26 mouse cellular contexts compared by ENCODE assay signal in the genomic region with DNA sequence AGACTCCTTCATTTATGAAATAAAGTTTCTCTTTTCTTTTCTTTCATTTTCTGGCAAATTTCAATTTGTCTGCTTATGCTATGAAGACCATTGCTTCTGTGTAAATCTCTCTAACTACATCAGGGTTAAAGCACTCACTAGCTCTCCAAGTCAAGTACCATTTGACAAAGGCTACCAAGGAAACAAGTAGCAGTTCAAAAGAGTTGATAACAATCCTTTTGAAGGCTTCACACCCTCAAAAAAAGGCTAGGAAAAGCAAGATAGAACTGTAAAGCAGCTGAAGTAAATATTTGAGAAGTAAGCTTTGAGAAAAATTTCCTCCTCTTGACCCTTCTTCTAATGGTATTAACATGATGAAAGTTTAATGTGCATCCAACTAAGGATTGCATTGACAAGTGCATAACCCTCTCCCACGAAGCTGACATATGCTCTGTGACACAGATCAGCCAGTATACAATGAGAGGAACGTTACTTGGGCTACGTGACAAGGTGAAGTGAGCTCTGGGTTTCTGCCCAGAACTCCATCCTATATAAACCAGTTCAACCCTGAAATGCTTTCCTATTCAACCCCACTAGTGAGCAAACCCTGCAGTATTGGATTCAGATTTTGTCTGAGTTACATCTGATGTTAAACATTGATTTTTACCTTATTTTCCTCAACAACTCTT.
DNase-seq lines count a peak whose midpoint lies in the region; ATAC-seq and TF ChIP-seq lines count a peak whose summit lies in the region.
"Had no signal": no experiment of that assay in that cellular context is flagged by ENCODE, and none has a peak within 500 bp of the region (broad histone marks: within the 10 kb centered on the region; RNA-seq: fewer than 3 reads in every experiment).

No protein-coding gene starts in this region.

- no peak for TF ChIP-seq CTCF in lung, adult 2 months (IDR thresholded peaks at IDR 0.05; ENCODE audit: insufficient read depth, low read length)
- TF ChIP-seq CTCF in brain, embryonic 14.5 days (IDR thresholded peaks at IDR 0.05; ENCODE audit: borderline replicate concordance, extremely low read depth, insufficient read depth, insufficient read length) = no peak

- H3K9ac ChIP-seq in forebrain, embryonic 14.5 days (ENCODE audit: low read length) = no peak overlapping the region
- H3K9ac ChIP-seq in forebrain, embryonic 12.5 days = no peak overlapping the region
- no peak overlapping the region for H3K9ac ChIP-seq in lung, embryonic 16.5 days (ENCODE audit: low read length)
- no peak overlapping the region for H3K9ac ChIP-seq in stomach, embryonic 15.5 days
- H3K9ac ChIP-seq: hindbrain, embryonic 15.5 days; liver, embryonic 12.5 days; liver, postnatal 0 days; midbrain, embryonic 12.5 days had no signal

- WGBS in forebrain, embryonic 14.5 days = 31% methylated on average over 3 of the region's 3 CpGs
- 54% methylated on average over 3 of the region's 3 CpGs for WGBS in forebrain, embryonic 12.5 days
- WGBS in lung, embryonic 16.5 days = 15% methylated on average over 3 of the region's 3 CpGs
- WGBS in lung, adult 2 months = 35% methylated on average over 3 of the region's 3 CpGs
- WGBS in stomach, embryonic 15.5 days = 23% methylated on average over 3 of the region's 3 CpGs

- H3K4me3 ChIP-seq in forebrain, embryonic 14.5 days (ENCODE audit: low read depth, low read length) = no peak overlapping the region
- no peak overlapping the region for H3K4me3 ChIP-seq in forebrain, embryonic 12.5 days (replicated peaks)
- no peak overlapping the region for H3K4me3 ChIP-seq in lung, embryonic 16.5 days (ENCODE audit: low read length)
- no peak overlapping the region for H3K4me3 ChIP-seq in lung, adult 2 months (replicated peaks; ENCODE audit: extremely low read depth, low read depth, low read length)
- no peak overlapping the region for H3K4me3 ChIP-seq in stomach, embryonic 15.5 days (replicated peaks)
- H3K4me3 ChIP-seq: erythroblast, embryonic 14.5 days; hindbrain, embryonic 10.5 days; hindbrain, embryonic 15.5 days; liver, embryonic 12.5 days; megakaryocyte, embryonic 14.5 days; midbrain, embryonic 12.5 days had no signal

- H3K9me3 ChIP-seq in forebrain, embryonic 14.5 days (replicated peaks; ENCODE audit: control insufficient read depth, low read length) = no peaks in the 10 kb centered on the region
- H3K9me3 ChIP-seq in forebrain, embryonic 12.5 days = no peaks in the 10 kb centered on the region
- H3K9me3 ChIP-seq in lung, embryonic 16.5 days (ENCODE audit: control insufficient read depth, low read length) = no peaks in the 10 kb centered on the region
- H3K9me3 ChIP-seq in stomach, embryonic 15.5 days = no peaks in the 10 kb centered on the region
- H3K9me3 ChIP-seq: hindbrain, embryonic 10.5 days; hindbrain, embryonic 15.5 days; liver, embryonic 12.5 days; midbrain, embryonic 12.5 days had no signal

- no peaks in the 10 kb centered on the region for H3K36me3 ChIP-seq in forebrain, embryonic 14.5 days (ENCODE audit: control insufficient read depth, insufficient read depth, low read length)
- no peaks in the 10 kb centered on the region for H3K36me3 ChIP-seq in forebrain, embryonic 12.5 days (replicated peaks)
- H3K36me3 ChIP-seq in lung, embryonic 16.5 days (ENCODE audit: control insufficient read depth, insufficient read depth, low read length) = no peaks in the 10 kb centered on the region
- H3K36me3 ChIP-seq in stomach, embryonic 15.5 days = no peaks in the 10 kb centered on the region
- H3K36me3 ChIP-seq: hindbrain, embryonic 10.5 days; hindbrain, embryonic 15.5 days; liver, embryonic 12.5 days; midbrain, embryonic 12.5 days had no signal

- no peaks in the 10 kb centered on the region for H3K4me1 ChIP-seq in forebrain, embryonic 14.5 days (ENCODE audit: control insufficient read depth, insufficient read depth, low read length)
- H3K4me1 ChIP-seq in forebrain, embryonic 12.5 days = no peaks in the 10 kb centered on the region
- no peaks in the 10 kb centered on the region for H3K4me1 ChIP-seq in lung, embryonic 16.5 days (replicated peaks; ENCODE audit: control insufficient read depth, insufficient read depth, low read length)
- H3K4me1 ChIP-seq in lung, adult 2 months (ENCODE audit: control insufficient read depth, insufficient read depth, low read length) = no peaks in the 10 kb centered on the region
- H3K4me1 ChIP-seq in stomach, embryonic 15.5 days = no peaks in the 10 kb centered on the region
- H3K4me1 ChIP-seq: hindbrain, embryonic 10.5 days; hindbrain, embryonic 15.5 days; liver, embryonic 12.5 days; megakaryocyte, embryonic 14.5 days; midbrain, embryonic 12.5 days had no signal

- H3K4me2 ChIP-seq in forebrain, embryonic 14.5 days (ENCODE audit: low read length) = no peak overlapping the region
- H3K4me2 ChIP-seq in forebrain, embryonic 12.5 days = no peak overlapping the region
- no peak overlapping the region for H3K4me2 ChIP-seq in lung, embryonic 16.5 days (ENCODE audit: low read depth, low read length)
- no peak overlapping the region for H3K4me2 ChIP-seq in stomach, embryonic 15.5 days
- H3K4me2 ChIP-seq: hindbrain, embryonic 15.5 days; liver, embryonic 12.5 days; midbrain, embryonic 12.5 days had no signal

- no peak for TF ChIP-seq POLR2A in lung, adult 2 months (IDR thresholded peaks at IDR 0.05; ENCODE audit: borderline replicate concordance, extremely low read depth, low read depth, low read length)
- no peak for TF ChIP-seq POLR2A in brain, embryonic 14.5 days (IDR thresholded peaks at IDR 0.05; ENCODE audit: borderline replicate concordance, extremely low read depth, insufficient read depth, insufficient read length, poor library complexity, severe bottlenecking)

- no peaks in the 10 kb centered on the region for H3K27me3 ChIP-seq in forebrain, embryonic 14.5 days (replicated peaks; ENCODE audit: control insufficient read depth, insufficient read depth, low read length)
- H3K27me3 ChIP-seq in forebrain, embryonic 12.5 days = no peaks in the 10 kb centered on the region
- no peaks in the 10 kb centered on the region for H3K27me3 ChIP-seq in lung, embryonic 16.5 days (ENCODE audit: control insufficient read depth, insufficient read depth, low read depth, low read length)
- no peaks in the 10 kb centered on the region for H3K27me3 ChIP-seq in stomach, embryonic 15.5 days (replicated peaks)
- H3K27me3 ChIP-seq: hindbrain, embryonic 15.5 days; liver, embryonic 12.5 days; megakaryocyte, embryonic 14.5 days; midbrain, embryonic 12.5 days had no signal

- peak; percentile 13 for DNase-seq in forebrain, embryonic 14.5 days (ENCODE audit: low spot score)
- DNase-seq in lung, adult 2 months = no peak
- peak; percentile 48 for DNase-seq in brain, embryonic 14.5 days (ENCODE audit: low read depth)
- DNase-seq in adrenal gland, postnatal 14 days = no peak
- DNase-seq: adrenal gland, postnatal 25 days; gastrocnemius, postnatal 10 days; heart, postnatal 14 days; kidney, adult 11 months; kidney, postnatal 10 days; layer of hippocampus, postnatal 36 days; left cerebral cortex, postnatal 4 days; liver, postnatal 0 days; right cerebral cortex, postnatal 14 days; thymus, adult 2 months; thymus, postnatal 36 days had no signal

- H3K27ac ChIP-seq in forebrain, embryonic 14.5 days (ENCODE audit: low read depth, low read length) = no peak overlapping the region
- no peak overlapping the region for H3K27ac ChIP-seq in forebrain, embryonic 12.5 days
- no peak overlapping the region for H3K27ac ChIP-seq in lung, embryonic 16.5 days (ENCODE audit: low read length)
- H3K27ac ChIP-seq in stomach, embryonic 15.5 days = no peak overlapping the region
- H3K27ac ChIP-seq: hindbrain, embryonic 10.5 days; hindbrain, embryonic 15.5 days; liver, embryonic 12.5 days; midbrain, embryonic 12.5 days had no signal

- no peak for ATAC-seq in forebrain, embryonic 14.5 days
- ATAC-seq in forebrain, embryonic 12.5 days (ENCODE audit: low FRiP score) = no peak
- ATAC-seq in lung, embryonic 16.5 days (ENCODE audit: low read depth) = peak; percentile 88
- ATAC-seq in stomach, embryonic 15.5 days (ENCODE audit: insufficient read depth, low FRiP score, low read depth) = 0 out of 2 replicates have a peak, but pooled peaks have one; percentile 65
- ATAC-seq: CD4-positive, CD25-positive, alpha-beta regulatory T cell, adult 4 months; inflammation-experienced regulatory T-cells, adult 6 months; liver, embryonic 12.5 days; liver, postnatal 0 days had no signal

Comparison
In these comparisons a context has a peak if more than half of its experiments do, and no peak if none do; other contexts are left out.
1. ATAC-seq: peak in lung, embryonic 16.5 days (single experiment) and stomach, embryonic 15.5 days (single experiment); none in forebrain, embryonic 14.5 days (single experiment) and forebrain, embryonic 12.5 days (single experiment).
2. DNase-seq: peak in forebrain, embryonic 14.5 days (single experiment) and brain, embryonic 14.5 days (single experiment); none in lung, adult 2 months (single experiment) and adrenal gland, postnatal 14 days (single experiment).